ENCODE assay signal across 9 mouse cellular contexts in the genomic region with DNA sequence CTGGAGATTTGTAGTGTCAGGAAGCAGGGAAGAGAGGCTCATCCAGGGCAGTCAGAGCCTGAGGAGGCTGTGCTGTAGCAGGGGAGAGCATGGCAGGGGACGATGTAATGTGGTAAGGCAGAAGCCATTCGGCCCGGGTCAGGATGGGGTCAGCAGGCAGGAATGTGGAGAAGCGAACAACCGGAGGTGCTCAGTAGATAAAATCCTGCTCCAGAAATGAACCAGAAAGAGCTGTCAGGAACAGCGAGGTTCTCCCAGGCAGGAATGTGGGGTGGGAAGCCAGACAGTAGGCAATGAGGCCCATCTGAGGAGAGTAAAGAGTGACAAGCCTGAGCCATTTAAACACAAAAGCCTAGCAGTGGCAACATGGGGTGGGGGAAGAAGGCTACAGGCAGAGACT.
DNase-seq lines count a peak whose midpoint lies in the region; ATAC-seq and TF ChIP-seq lines count a peak whose summit lies in the region.
"Had no signal": no experiment of that assay in that cellular context is flagged by ENCODE, and none has a peak within 500 bp of the region (broad histone marks: within the 10 kb centered on the region; RNA-seq: fewer than 3 reads in every experiment).

No protein-coding gene starts in this region.

- H3K4me1 ChIP-seq in embryonic facial prominence, embryonic 13.5 days: peaks cover 65% of the 10 kb centered on the region
- H3K4me1 ChIP-seq in intestine, postnatal 0 days (replicated peaks; ENCODE audit: control insufficient read depth, insufficient read depth, low read length): peaks cover 26% of the 10 kb centered on the region
- peaks cover 80% of the 10 kb centered on the region for H3K4me1 ChIP-seq in neural tube, embryonic 13.5 days (replicated peaks)

- H3K4me3 ChIP-seq in embryonic facial prominence, embryonic 13.5 days: no peak overlapping the region
- no peak overlapping the region for H3K4me3 ChIP-seq in intestine, postnatal 0 days (ENCODE audit: low read depth, low read length)
- no peak overlapping the region for H3K4me3 ChIP-seq in neural tube, embryonic 13.5 days

- no peak for TF ChIP-seq CTCF in intestine, postnatal 0 days (IDR thresholded peaks at IDR 0.05; ENCODE audit: low read depth)

- WGBS in embryonic facial prominence, embryonic 13.5 days: 9% methylated on average over 6 of the region's 6 CpGs
- WGBS in intestine, postnatal 0 days: 22% methylated on average over 6 of the region's 6 CpGs
- 7% methylated on average over 6 of the region's 6 CpGs for WGBS in neural tube, embryonic 13.5 days

- no peaks in the 10 kb centered on the region for H3K9me3 ChIP-seq in embryonic facial prominence, embryonic 13.5 days
- no peaks in the 10 kb centered on the region for H3K9me3 ChIP-seq in intestine, postnatal 0 days (ENCODE audit: control insufficient read depth)
- no peaks in the 10 kb centered on the region for H3K9me3 ChIP-seq in neural tube, embryonic 13.5 days

- no peak overlapping the region for H3K4me2 ChIP-seq in embryonic facial prominence, embryonic 13.5 days
- H3K4me2 ChIP-seq in intestine, postnatal 0 days (replicated peaks; ENCODE audit: low read depth): 0 out of 2 replicates have a peak overlapping the region, but pooled peaks have one; percentile 3
- no peak overlapping the region for H3K4me2 ChIP-seq in neural tube, embryonic 13.5 days

- H3K36me3 ChIP-seq in embryonic facial prominence, embryonic 13.5 days: peaks cover 5% of the 10 kb centered on the region
- H3K36me3 ChIP-seq in intestine, postnatal 0 days (ENCODE audit: control insufficient read depth, insufficient read depth): no peaks in the 10 kb centered on the region; the same call in 1 of the 2 replicates
- no peaks in the 10 kb centered on the region for H3K36me3 ChIP-seq in neural tube, embryonic 13.5 days

- H3K27ac ChIP-seq in embryonic facial prominence, embryonic 13.5 days: peak overlapping the region; percentile 72
- H3K27ac ChIP-seq in intestine, postnatal 0 days (ENCODE audit: low read depth, low read length): peak overlapping the region; percentile 30
- peak overlapping the region; percentile 57 for H3K27ac ChIP-seq in neural tube, embryonic 13.5 days (replicated peaks)

- no peak for ATAC-seq in embryonic facial prominence, embryonic 13.5 days (ENCODE audit: insufficient number of reproducible peaks, insufficient read depth, low FRiP score, low TSS enrichment, low read depth)
- no peak for ATAC-seq in intestine, postnatal 0 days
- ATAC-seq in neural tube, embryonic 13.5 days (ENCODE audit: low read depth): peak; percentile 38; the same call in 1 of the 2 replicates

- no peaks in the 10 kb centered on the region for H3K27me3 ChIP-seq in embryonic facial prominence, embryonic 13.5 days
- no peaks in the 10 kb centered on the region for H3K27me3 ChIP-seq in intestine, postnatal 0 days (replicated peaks; ENCODE audit: control insufficient read depth, insufficient read depth, low read length)
- H3K27me3 ChIP-seq in neural tube, embryonic 13.5 days: no peaks in the 10 kb centered on the region

- peak overlapping the region; percentile 7; the same call in 1 of the 2 replicates for H3K9ac ChIP-seq in embryonic facial prominence, embryonic 13.5 days
- no peak overlapping the region for H3K9ac ChIP-seq in intestine, postnatal 0 days (ENCODE audit: low read depth, low read length)
- no peak overlapping the region for H3K9ac ChIP-seq in neural tube, embryonic 13.5 days

- peak; percentile 58 for DNase-seq in kidney, postnatal 10 days
- DNase-seq in kidney, postnatal 14 days: no peak
- DNase-seq in left cerebral cortex, adult 9 months (ENCODE audit: low spot score in 2 of 2): no peak
- no peak for DNase-seq in spleen, postnatal 36 days (ENCODE audit: low spot score in 2 of 2)
- DNase-seq in right cerebral cortex, postnatal 14 days: no peak
- DNase-seq: cerebellum, adult 11-12 months had no signal
